Comparison of ENCODE assay signal across 8 mouse cellular contexts in genomic region chr8:126516620-126517577, GRCm38 (mm10). TPM values are rescaled to one million over a fixed set of nuclear protein-coding genes. Genes with fewer than 3 reads are reported as not detected.
DNase-seq lines count a peak whose midpoint lies in the region; ATAC-seq lines count a peak whose summit lies in the region.

No protein-coding gene starts in this region.

- DNase-seq in CD4-positive helper T cell, adult 2 months (ENCODE audit: low read depth, low spot score) = peak; percentile 35
- peak; percentile 93 for DNase-seq in cerebellum, adult 11 months
- DNase-seq in kidney, postnatal 4 days = peak; percentile 94 to 96

- H3K9me3 ChIP-seq in forebrain, embryonic 13.5 days (replicated peaks) = no peaks in the 10 kb centered on the region
- H3K9me3 ChIP-seq in heart, embryonic 16.5 days (replicated peaks; ENCODE audit: control insufficient read depth, low read length) = no peaks in the 10 kb centered on the region
- no peaks in the 10 kb centered on the region for H3K9me3 ChIP-seq in liver, embryonic 15.5 days (replicated peaks)
- no peaks in the 10 kb centered on the region for H3K9me3 ChIP-seq in neural tube, embryonic 12.5 days
- H3K9me3 ChIP-seq in stomach, embryonic 16.5 days (replicated peaks; ENCODE audit: control insufficient read depth, low read length) = no peaks in the 10 kb centered on the region

- peak; percentile 93 for ATAC-seq in forebrain, embryonic 13.5 days
- ATAC-seq in heart, embryonic 16.5 days (replicated peaks; ENCODE audit: extremely low read depth, insufficient read depth, low FRiP score) = peak; percentile 77
- peak; percentile 31 for ATAC-seq in liver, embryonic 15.5 days (ENCODE audit: insufficient read depth)
- ATAC-seq in neural tube, embryonic 12.5 days (ENCODE audit: low FRiP score, low read depth) = peak; percentile 82
- ATAC-seq in stomach, embryonic 16.5 days (ENCODE audit: insufficient read depth, low FRiP score) = peak; percentile 85; the same call in 1 of the 2 replicates

- H3K9ac ChIP-seq in forebrain, embryonic 13.5 days = peak overlapping the region; percentile 51
- peak overlapping the region; percentile 58 for H3K9ac ChIP-seq in heart, embryonic 16.5 days (ENCODE audit: low read length)
- H3K9ac ChIP-seq in liver, embryonic 15.5 days = no peak overlapping the region
- peak overlapping the region; percentile 2; the same call in 1 of the 2 replicates for H3K9ac ChIP-seq in neural tube, embryonic 12.5 days
- peak overlapping the region; percentile 62 for H3K9ac ChIP-seq in stomach, embryonic 16.5 days (ENCODE audit: low read length)

- H3K4me1 ChIP-seq in forebrain, embryonic 13.5 days = peaks cover 25% of the 10 kb centered on the region
- peaks cover 30% of the 10 kb centered on the region for H3K4me1 ChIP-seq in heart, embryonic 16.5 days (ENCODE audit: control insufficient read depth, insufficient read depth, low read length)
- peaks cover 9% of the 10 kb centered on the region; the same call in 1 of the 2 replicates for H3K4me1 ChIP-seq in liver, embryonic 15.5 days (replicated peaks)
- H3K4me1 ChIP-seq in neural tube, embryonic 12.5 days = peaks cover 17% of the 10 kb centered on the region
- peaks cover 11% of the 10 kb centered on the region for H3K4me1 ChIP-seq in stomach, embryonic 16.5 days (ENCODE audit: control insufficient read depth, insufficient read depth, low read length)

- no peaks in the 10 kb centered on the region for H3K27me3 ChIP-seq in forebrain, embryonic 13.5 days
- no peaks in the 10 kb centered on the region for H3K27me3 ChIP-seq in heart, embryonic 16.5 days (ENCODE audit: control insufficient read depth, insufficient read depth, low read length)
- H3K27me3 ChIP-seq in liver, embryonic 15.5 days = peaks cover 5% of the 10 kb centered on the region
- H3K27me3 ChIP-seq in neural tube, embryonic 12.5 days (replicated peaks) = no peaks in the 10 kb centered on the region; the same call in 1 of the 2 replicates
- no peaks in the 10 kb centered on the region for H3K27me3 ChIP-seq in stomach, embryonic 16.5 days (ENCODE audit: control insufficient read depth, insufficient read depth, low read length)

- H3K4me3 ChIP-seq in forebrain, embryonic 13.5 days = peak overlapping the region; percentile 34
- peak overlapping the region; percentile 47 for H3K4me3 ChIP-seq in heart, embryonic 16.5 days (ENCODE audit: low read length)
- H3K4me3 ChIP-seq in liver, embryonic 15.5 days (replicated peaks) = peak overlapping the region; percentile 7; the same call in 1 of the 2 replicates
- peak overlapping the region; percentile 15; the same call in 1 of the 2 replicates for H3K4me3 ChIP-seq in neural tube, embryonic 12.5 days
- H3K4me3 ChIP-seq in stomach, embryonic 16.5 days (replicated peaks; ENCODE audit: low read length) = peak overlapping the region; percentile 30

- H3K36me3 ChIP-seq in forebrain, embryonic 13.5 days (ENCODE audit: poor library complexity, severe bottlenecking) = no peaks in the 10 kb centered on the region
- no peaks in the 10 kb centered on the region for H3K36me3 ChIP-seq in heart, embryonic 16.5 days (ENCODE audit: control insufficient read depth, insufficient read depth)
- no peaks in the 10 kb centered on the region for H3K36me3 ChIP-seq in liver, embryonic 15.5 days (replicated peaks)
- no peaks in the 10 kb centered on the region for H3K36me3 ChIP-seq in neural tube, embryonic 12.5 days
- no peaks in the 10 kb centered on the region for H3K36me3 ChIP-seq in stomach, embryonic 16.5 days (ENCODE audit: control insufficient read depth, insufficient read depth, low read length)

- H3K27ac ChIP-seq in forebrain, embryonic 13.5 days = peak overlapping the region; percentile 88
- peak overlapping the region; percentile 91 for H3K27ac ChIP-seq in heart, embryonic 16.5 days (ENCODE audit: low read length)
- H3K27ac ChIP-seq in liver, embryonic 15.5 days (replicated peaks) = 0 out of 2 replicates have a peak overlapping the region, but pooled peaks have one; percentile 8
- peak overlapping the region; percentile 75 for H3K27ac ChIP-seq in neural tube, embryonic 12.5 days
- H3K27ac ChIP-seq in stomach, embryonic 16.5 days (ENCODE audit: low read length) = peak overlapping the region; percentile 89

- 3% methylated on average over 27 of the region's 27 CpGs for WGBS in forebrain, embryonic 13.5 days
- WGBS in heart, embryonic 16.5 days = 10% methylated on average over 27 of the region's 27 CpGs
- WGBS in liver, embryonic 15.5 days (ENCODE audit: insufficient replicate concordance) = 22% methylated on average over 27 of the region's 27 CpGs
- 6% methylated on average over 27 of the region's 27 CpGs for WGBS in neural tube, embryonic 12.5 days
- WGBS in stomach, embryonic 16.5 days = 9% methylated on average over 27 of the region's 27 CpGs

- peak overlapping the region; percentile 68 for H3K4me2 ChIP-seq in forebrain, embryonic 13.5 days
- H3K4me2 ChIP-seq in heart, embryonic 16.5 days (ENCODE audit: low read depth, low read length) = peak overlapping the region; percentile 74
- peak overlapping the region; percentile 43 for H3K4me2 ChIP-seq in liver, embryonic 15.5 days
- H3K4me2 ChIP-seq in neural tube, embryonic 12.5 days (replicated peaks) = peak overlapping the region; percentile 58
- peak overlapping the region; percentile 60 for H3K4me2 ChIP-seq in stomach, embryonic 16.5 days (ENCODE audit: low read depth, low read length)

RNA-seq across cellular contexts. Expression of gene Tarbp1, which starts 42.0 kb away (rescaled TPM):
- 1.4 and 1.5 TPM in 2 replicates for polyA plus RNA-seq in forebrain, embryonic 13.5 days (2015; fragmentation: Nextera tagmentation; extraction: Ambion mirVana)
- polyA plus RNA-seq in heart, embryonic 16.5 days (2015; fragmentation: Nextera tagmentation; extraction: Ambion mirVana) = 1.6 and 1.7 TPM in 2 replicates
- polyA plus RNA-seq in liver, embryonic 15.5 days (2015; fragmentation: Nextera tagmentation; extraction: Ambion mirVana) = 1.2 and 1.3 TPM in 2 replicates
- polyA plus RNA-seq in neural tube, embryonic 12.5 days (2016; fragmentation: Nextera tagmentation; extraction: Ambion mirVana) = 2.0 and 2.3 TPM in 2 replicates
- polyA plus RNA-seq in stomach, embryonic 16.5 days (2015; fragmentation: Nextera tagmentation; extraction: Ambion mirVana) = 1.6 and 2.2 TPM in 2 replicates

Comparison
In these comparisons a context has a peak if more than half of its experiments do, and no peak if none do; other contexts are left out.
1. Peak in every context shown above with its lines: DNase-seq, ATAC-seq, H3K4me3 ChIP-seq and H3K27ac ChIP-seq.
2. DNase-seq: peak in every context shown above with its lines; median percentile 95 in kidney, postnatal 4 days; 93 in cerebellum, adult 11 months; 35 in CD4-positive helper T cell, adult 2 months.
3. ATAC-seq: peak in every context shown above with its lines; median percentile 93 in forebrain, embryonic 13.5 days; 85 in stomach, embryonic 16.5 days; 82 in neural tube, embryonic 12.5 days; 77 in heart, embryonic 16.5 days; 31 in liver, embryonic 15.5 days.
4. H3K27ac ChIP-seq: peak in every context shown above with its lines; median percentile 91 in heart, embryonic 16.5 days; 89 in stomach, embryonic 16.5 days; 88 in forebrain, embryonic 13.5 days; 75 in neural tube, embryonic 12.5 days; 8 in liver, embryonic 15.5 days.